Mouse (Mus musculus) inflammation-experienced regulatory T-cells (primary cell): ENCODE data around the gene Gm10352. TPM values are rescaled to one million over a fixed set of nuclear protein-coding genes. Genes with fewer than 3 reads are reported as not detected.

Experiments used
- polyA plus RNA-seq, 2 experiments: library from polyadenylated mRNA; unstranded; fragments of 100-300 nt; shearing (Covaris generic); gene quantifications; one replicate each; pipeline ENCODE4 v1.2.1; 2017

Gene Gm10352
- polyA plus RNA-seq = not detected

GRCm38 (mm10) chrY:2900689-2901088 is at the start of gene Gm10352:
Gene Gm10352 (plus strand): TSS chrY:2900989.

GRCm38 (mm10) chrY:2932282-2932681 is 31.5 kb downstream of the Gm10352 start, which contains the start of gene Gm29289:
Gene Gm29289 (plus strand): TSS chrY:2932582.

Other genes starting within 250 kb of the Gm10352 start
- gene Sry, start 237.3 kb upstream of the Gm10352 start, polyA plus RNA-seq = not detected
- gene H2al2b, start 180.3 kb upstream of the Gm10352 start, polyA plus RNA-seq = not detected
- gene Gm4064, start 104.8 kb upstream of the Gm10352 start, polyA plus RNA-seq = not detected
- gene Rbmy, start 70.3 kb upstream of the Gm10352 start, polyA plus RNA-seq = not detected
- gene Gm10256, start 70.3 kb upstream of the Gm10352 start, polyA plus RNA-seq = not detected
- not detected for gene Gm29289, start 31.6 kb downstream of the Gm10352 start, polyA plus RNA-seq